Mouse (Mus musculus) kidney, adult 9 months (tissue): ENCODE results near the gene Ptprm.

ENCODE experiments used
- DNase-seq: peaks from one replicate; pipeline ENCODE4 v3.0.0; 2022

Ptprm gene

DNA sequence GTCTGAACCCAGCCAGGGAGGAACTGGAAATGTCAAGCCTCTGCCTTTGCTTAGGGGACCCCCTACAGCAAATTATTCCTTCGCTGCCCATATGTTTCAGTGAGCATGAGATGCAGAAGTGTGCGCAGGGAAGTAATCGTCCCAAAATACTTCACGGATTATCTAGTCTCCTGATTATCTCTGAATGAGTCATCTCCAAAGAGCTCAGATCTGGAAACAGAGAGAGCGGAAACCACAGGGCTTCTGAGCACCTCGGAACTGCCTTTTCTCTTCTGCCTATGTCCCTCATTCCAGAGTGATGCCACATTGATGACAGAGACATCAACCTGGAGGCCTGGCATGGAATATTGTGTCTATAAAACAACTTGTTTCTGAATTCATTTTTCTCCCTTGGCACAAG lies 11.3 kb downstream of the Ptprm start:
- DNase-seq: no peak

DNA sequence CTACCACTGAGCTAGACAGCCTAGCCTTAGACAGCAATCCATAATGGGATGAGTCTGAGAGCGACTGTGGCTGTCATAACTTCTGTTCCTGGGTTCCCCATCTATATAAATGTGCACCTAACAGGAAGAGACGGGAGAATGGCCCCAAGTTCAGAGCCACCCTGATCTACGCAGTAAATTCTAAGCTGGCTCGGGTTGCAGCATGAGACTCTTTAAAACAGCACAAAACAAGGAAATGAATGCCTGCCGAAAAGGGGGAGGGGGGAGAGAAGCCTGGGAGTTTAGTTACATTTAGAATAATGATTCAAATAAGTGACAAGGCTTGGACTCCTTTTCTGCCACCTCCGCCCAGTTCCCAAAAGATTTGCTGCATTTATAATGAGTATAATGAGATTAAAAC lies 13.9 kb downstream of the Ptprm start:
- DNase-seq: no peak

DNA sequence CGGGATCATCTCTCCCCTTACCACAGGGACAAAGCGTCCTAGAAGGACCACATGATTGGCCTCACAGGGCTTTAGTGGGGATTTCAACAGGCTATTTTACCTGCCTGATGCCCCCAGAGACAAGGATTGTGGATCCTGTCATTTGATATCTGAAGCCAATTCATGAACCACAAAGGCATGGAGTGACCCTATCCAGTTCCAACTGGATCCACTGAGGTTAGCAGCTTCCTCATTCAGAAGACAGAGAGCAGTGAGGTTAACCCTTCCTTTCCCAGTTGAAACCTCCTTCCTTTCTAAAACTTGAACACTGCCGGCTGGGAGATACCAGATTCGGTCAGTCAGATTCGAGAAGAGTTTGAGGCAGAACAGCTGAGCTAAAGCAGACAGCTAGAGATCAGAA lies 14.7 kb downstream of the Ptprm start:
- DNase-seq: no peak

DNA sequence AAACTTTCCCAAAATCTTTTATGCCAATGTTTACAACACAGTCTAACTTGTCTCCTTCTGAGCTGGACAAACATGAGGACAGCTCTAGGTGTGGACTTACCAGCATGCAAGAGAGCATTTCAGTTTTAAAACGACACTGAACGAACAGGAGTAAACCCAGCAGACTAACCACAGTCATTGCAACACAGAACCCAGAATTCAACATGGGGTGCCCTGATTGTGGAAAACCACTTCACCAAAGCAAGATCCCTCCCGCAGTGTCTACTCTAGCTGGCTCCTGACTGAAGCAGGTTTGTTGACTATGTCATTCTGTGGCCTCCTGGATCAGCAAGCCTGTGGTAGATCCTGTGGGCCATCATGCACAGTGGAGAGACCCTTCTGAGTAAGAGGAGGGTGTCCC lies 19.9 kb downstream of the Ptprm start:
- DNase-seq: no peak

DNA sequence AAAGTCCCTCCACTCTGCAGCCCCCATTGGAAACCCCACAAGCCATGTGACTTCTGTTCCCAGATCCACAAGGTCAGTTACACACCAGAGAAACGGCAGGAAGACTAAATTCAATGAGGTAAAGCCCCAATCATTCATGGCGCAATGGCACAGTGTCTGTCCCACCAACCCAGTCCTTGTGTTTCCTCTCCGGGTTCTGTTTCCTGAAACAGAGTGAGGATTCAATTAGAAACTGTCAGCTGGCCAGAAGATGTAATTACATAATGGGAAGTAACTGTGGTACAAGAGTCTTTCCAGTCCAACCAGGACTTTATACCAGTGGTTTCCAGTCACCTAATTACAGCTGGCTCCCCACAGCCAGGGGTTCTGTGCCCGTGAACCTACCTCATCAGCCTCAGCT lies 24.8 kb downstream of the Ptprm start:
- peak; percentile 33 for DNase-seq

DNA sequence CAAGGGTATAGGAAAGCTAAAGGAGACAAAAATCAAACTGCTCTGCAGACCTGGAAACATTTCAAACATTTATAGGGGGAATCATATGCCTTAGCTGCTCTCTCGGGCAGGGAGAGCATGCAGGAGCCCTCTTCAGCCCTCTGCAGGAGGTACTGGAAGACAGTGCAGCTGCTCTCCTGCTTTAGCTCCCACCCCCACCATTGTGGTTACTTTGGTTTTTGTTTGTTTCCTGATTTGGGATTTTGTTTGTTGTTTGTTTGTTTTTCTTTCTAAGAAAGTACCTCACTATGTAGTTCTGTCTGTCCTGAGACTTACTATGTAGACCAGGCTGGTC lies 29.8 kb downstream of the Ptprm start:
- DNase-seq: no peak

DNA sequence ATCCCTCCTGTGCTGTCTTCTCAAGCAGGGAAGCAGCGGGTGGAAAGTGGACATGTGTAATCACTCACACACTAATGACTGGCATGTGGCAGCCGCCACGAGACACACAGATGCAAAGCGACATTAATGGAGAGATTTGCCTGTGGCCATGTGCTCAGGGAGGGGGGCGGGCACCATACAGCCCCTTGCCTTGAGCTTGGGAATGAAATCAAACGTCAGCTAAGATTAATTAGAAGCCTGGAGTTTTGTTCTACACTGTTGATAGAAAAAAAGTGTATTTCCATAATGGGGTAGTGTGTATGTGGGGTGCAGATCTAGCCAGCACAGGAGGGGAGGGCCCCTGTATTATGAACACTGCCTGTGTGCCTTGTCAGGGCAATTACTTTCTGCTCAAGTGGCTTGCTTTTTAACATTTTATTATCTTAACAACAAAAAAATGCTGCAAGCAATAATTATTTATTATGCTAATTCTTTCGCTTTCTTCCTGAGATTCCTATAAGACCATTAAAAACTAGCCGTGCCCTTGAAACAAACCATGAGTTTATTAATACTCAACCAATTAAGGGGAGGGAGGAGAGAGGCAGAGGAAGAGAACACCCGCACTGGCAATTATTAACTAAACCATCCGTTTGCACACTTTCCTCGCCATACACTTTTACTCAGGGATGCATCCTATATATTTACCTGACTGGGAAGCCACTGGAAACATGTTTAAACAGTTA lies 30.3 kb downstream of the Ptprm start:
- DNase-seq: peak; percentile 28

DNA sequence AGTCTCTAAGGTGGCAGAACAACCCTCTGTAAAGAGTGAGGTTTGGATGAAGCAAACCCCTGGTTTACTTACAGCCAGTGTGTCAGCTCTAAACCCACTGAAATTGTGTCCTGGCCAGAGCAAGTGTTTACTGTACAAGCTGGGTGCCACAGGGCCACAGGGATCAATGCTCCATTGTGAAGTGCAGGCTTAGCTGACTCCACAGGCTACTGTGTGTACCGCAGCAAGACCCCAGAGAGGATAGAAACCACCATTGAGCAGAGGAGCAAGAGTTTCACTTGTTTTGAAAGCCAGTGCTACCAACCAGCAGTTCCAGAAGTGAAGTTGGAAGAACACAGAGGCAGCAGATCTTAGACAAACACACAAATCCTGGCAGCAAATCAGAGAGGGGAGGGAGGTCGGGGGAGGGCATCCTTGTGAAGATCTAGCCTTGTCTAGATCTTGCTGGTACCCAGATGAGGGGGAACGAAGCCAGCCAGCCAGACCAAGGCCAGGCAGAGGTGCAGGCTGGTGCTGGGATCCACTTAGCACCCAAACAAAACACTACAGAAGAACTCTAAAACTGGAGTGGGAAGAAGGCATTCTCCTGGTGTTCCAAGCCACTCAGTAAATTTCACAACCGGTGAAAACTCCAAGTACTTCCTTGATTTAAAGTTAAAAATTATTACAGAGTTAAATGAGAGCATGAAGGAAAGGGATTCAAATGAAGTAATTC lies 39.6 kb downstream of the Ptprm start:
- DNase-seq: no peak

DNA sequence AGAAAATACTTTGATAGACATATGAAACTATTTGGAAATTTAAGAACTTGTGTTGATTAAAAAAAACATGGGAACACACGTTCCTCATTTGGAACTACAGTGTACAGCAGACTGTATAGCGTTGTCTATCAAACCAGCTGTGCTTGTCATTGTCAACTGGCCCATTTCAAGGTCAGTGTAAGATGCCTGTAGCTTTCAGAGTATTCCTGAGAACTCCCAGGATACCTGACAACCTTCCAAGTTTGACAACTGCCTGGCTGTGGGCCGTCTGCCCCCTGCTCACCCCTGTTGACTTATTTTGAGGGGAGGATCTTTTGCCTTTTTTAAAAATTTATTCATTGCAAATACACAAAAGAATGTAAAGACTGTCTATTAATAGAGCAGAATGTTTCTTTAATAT lies 45.8 kb downstream of the Ptprm start:
- DNase-seq: no peak

DNA sequence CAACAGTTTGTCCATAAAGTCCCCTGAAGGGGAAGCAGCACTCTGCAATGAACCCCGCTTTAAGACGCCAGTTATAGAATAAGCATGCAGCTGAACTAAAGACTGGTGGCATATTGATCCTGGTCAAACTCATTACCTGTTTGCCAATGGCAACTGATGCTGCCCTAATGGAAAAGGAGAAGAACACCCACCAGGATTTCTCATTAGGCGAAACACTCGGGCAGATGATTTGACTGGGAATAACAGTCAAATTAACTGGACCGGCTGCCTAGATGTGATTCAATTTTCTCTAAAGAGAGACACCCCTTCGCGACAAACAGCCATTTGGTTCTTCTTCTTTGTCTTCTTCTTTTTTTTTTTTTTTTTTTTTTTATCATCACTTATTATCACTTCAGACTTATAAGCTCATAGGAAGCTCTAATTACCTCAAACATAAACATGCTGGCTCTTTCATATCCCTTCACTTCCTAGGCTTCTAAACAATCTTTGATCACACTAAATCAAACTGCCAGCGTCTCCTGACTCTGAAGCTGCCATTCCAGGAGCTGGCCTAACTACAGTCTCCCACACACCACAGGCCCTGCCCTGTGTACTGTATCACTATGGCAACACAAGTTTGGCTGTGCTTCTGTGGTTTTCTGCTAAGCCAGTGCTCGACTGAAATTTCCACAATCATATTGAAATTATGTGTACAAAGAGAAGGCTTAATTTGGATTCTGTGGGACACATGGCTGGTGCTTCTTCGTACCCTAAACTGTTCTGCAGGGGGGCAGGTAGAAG lies 48.0 kb downstream of the Ptprm start:
- DNase-seq: no peak

DNA sequence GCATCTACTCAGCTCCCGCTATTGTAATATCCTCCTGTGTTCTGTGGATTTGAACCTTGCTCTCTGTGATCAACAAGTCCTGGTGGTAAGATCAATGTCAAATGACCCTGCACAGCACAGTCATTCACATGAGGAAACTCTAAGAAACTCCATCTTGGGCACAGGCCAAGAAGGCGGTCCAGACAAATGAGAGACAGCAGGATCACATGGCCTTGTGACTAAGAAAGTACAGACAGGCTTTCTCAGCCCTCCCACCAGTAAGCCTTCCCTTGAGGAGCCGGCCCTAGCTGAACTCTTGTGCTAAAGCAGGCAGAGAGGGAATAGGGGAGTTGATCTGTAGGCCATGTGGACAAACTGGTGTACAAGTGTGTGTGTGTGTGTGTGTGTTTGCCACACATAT lies 49.4 kb downstream of the Ptprm start:
- peak; percentile 55 for DNase-seq

DNA sequence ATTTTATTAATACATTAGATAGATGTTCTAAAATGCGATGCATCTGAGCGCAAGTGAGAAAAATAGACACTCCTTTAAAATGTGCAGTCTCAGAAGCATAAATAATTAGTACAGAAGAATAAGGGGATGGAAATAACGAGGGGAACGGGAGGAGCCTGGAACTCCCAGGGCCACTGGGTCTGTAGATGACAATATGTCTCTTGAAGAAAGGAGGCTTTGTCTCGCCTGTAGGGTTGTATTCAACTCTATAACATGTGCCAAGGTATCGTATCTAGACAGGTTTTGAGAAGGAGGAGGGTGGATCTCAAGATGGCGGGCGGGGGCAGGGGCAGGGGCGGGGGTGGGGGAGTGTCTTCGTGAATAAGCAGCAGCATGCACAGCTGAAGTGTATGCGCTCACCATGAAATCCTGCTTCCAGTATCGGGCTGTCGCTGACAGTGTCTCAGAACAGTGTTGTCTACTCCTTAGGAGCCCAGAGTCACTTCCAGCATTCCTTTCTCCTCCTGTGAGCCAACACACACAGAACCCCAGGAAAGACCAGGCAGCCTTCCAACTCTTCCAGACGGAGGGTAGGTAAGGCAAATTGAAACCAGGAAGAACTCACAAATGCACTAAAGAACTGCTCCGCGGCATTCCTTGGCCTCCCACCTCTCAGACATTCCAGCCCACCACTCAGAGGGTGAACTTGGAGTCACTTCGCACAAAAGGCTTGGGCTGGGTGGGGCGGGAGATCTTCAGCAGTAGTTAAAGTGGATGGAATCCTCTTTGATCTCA lies 50.7 kb downstream of the Ptprm start:
- peak; percentile 36 for DNase-seq

DNA sequence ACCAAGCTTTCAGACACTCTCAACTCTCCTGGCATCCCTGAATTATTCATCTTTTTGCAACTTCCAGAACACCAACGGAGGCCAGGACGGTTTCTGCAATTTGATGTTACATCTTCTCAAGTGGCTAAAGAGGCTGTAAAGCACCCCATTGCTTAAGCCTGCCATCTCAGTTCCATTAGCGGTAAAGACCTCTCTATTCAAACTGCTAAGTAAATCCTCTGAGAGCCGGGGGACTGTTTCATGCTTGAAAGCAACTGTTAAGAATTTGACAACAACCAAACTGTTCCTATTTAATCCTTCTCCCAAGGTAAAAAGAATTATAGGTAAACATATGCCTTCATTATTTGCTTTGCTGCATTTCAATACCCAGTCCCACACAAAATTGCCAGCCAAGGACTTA lies 51.7 kb downstream of the Ptprm start:
- DNase-seq: no peak

DNA sequence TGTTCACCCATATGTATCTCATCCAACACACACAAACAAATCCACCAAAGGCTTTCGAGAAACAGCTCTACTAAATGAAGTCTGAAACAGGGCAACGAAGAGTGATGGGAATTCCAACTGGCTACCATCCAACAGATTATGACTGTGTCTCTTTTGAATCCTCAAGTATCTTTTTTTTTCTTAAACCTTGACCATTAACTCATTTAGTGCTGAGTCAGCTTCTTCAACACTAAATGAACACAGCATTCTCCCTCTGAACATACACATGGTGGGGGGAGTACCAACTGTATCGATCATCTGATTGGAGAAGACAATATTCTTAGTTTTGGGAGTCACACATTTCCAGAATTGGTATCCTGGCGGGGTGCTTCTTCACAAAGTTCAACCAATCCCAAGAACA lies 52.2 kb downstream of the Ptprm start:
- DNase-seq: no peak

DNA sequence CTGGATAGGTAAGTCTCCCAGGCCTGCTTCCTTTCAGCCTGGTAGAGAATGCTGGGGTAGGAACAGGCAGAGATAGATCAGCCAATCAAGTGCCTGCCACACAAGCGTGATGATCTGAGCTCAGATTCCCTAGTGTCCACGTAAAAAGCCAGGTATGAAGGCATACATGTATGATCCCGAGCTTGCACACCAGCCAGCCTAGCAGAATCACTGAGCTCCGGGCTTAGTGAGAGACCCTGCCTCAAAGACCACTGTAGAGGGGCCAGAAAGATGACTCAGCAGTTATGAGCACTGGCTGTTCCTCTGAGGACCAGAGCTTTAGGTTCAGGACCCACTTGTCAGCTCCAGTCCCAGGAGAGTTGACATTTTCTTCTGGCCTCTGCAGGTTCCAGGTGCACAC lies 52.9 kb downstream of the Ptprm start:
- DNase-seq: no peak

DNA sequence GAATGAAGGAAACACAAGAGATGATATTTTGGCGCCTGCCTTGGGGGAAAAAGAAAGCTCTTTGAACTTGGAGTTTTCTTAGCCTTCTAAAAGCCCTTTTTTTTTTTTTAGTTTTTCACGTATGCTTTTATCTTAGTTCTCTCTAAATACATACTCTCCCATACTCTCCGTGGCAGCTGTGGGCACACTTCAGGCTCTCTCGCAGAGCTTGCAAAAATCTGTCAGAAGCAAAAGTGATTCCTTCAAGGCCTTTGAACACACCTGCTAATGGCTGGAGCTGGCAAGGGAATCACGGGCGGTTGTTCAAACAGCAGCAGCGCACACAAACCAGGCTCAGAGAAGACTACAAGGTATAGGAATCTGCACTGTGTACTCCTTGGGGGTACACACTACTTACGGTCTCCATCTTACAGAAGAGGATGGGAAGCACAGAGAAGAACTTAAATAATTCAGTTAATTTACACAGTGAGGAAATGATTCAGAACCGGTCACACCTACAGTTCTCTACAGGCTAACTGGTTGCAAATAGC lies 55.9 kb downstream of the Ptprm start:
- no peak for DNase-seq

DNA sequence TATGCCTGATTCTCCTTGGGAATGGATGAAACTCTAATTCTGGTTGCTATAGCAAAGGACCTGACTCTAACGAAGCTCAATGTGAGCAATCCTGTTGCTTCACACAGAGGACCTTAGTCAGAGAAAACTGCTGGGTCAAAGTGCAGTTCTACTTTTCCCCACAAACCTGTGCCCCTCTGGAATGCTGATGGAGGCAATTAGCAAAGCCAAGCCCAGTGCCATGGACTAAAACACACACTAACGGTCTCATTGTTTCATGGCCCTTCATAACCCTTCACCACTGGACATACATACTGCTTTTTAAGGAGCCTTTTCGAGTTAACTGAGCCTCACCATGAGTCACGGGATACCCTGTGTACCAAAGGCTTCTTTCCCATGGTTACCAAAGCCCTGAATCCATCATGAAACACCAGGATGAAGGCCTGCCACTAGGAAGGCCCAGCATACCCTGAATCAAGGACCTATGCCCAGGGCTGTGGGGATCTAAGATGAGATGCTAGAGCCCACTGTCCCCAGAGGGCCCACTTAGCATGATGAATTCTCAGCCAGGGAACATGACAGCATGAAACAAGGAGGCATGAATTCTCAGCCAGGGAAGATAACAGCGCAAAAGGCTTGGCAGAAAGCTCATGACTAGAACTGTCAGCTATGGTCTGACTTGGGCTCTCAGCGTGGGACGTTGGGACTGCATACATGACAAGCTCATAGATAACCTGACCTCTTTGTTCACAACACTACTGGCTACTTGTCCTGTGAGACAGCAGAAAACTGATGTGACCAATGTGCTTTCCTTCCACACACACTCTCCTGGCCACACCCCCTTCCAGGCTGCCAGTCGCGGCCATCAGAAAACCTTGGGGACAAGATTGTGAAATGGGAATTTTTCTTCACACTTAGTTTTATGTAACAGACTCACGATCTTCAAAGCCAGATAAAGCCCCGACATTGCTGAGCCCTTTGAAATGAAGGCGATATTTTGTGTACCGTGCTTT lies 57.4 kb downstream of the Ptprm start:
- DNase-seq: no peak

DNA sequence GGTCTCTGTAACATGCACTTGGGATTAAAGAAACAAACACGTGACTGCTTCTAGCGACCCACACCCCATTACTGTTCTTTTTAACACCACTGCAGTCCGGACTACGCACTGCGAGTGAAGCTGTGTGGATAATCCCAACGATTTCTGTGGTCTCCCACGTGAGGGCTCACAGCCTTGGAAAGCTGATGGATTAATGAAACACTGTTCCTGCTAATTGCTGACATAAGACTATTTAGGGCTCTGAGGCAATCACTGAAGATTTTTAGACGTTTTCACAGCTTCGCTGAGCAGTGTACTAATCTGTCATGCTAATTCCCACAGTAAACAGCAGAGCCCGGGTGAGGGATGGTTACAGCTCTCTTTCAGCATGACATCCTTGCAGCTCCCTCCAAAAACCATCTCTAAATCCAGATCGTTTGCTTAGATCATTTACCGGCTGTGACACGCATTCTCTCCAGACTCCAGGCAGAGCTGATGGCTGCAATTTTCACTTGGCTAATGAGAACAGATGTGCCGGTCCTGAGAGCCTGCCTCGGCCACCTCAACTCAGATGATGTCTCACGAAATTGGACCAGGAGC lies 63.5 kb downstream of the Ptprm start:
- DNase-seq: no peak

DNA sequence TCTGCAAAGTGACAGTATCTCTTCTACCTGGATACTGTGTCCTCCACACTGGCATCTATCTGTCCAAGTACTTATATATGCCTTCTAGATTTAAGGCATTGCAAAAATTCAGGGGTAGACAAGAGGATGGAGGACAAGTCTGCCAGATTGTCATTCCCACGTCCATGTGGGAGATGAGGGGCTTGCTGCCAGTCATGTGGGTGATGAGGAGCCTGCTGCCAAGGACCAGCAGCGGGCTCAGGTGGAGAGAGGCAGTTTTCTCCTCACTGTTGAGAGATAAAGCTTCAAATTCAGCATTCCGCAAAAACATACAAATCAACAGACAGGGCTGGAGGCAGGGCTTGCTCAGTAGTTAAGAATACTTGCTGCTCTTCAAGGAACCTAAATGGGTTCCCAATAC lies 66.8 kb downstream of the Ptprm start:
- DNase-seq: no peak

DNA sequence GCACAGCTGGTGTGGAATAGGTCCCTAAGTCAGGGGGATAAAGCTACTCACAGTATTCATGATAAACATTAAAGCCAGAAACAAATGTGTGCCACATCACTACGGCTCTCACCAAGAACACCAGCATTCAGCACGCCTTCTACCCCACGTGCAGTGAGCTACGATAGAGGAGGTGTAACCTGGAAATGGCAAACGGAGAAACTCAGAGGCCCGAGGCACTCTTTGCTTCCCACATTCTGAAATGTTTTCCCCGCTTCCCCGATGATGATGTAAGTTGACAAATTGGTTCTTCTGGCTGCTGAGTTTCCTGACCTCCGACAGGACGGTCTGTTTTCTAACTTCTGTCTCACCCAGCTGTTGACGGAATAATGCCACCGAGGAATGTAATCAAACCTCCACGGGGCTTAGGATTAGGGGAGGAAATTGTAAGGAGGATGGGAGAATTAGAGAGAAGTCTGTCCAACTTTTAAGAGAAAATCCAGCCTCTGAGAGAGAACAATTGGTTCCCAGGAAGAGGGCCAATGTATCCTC lies 72.6 kb downstream of the Ptprm start:
- DNase-seq: no peak
